Mouse (Mus musculus): Measurements from ENCODE around the gene Tbc1d30. TPM values are rescaled to one million over a fixed set of nuclear protein-coding genes. Genes with fewer than 3 reads are reported as not detected.

The Tbc1d30 gene
- 25.8 and 26.0 TPM in 2 replicates for polyA plus RNA-seq (2012; rRNA removed)

- Histone ChIP-seq H3K4me1 (ENCODE audit: control insufficient read depth, insufficient read depth, low read length) (no peaks in the 10 kb centered on the region; the same call in 1 of the 2 replicates), H3K4me3 (replicated peaks; ENCODE audit: insufficient read depth, low read depth, low read length) (peak within 1 kb of the TSS; percentile 36), H3K27me3 (ENCODE audit: control insufficient read depth, insufficient read depth, low read length) (peaks cover 1% of the 10 kb centered on the region; the same call in 1 of the 2 replicates), H3K27ac (ENCODE audit: insufficient read depth, low read length) (no peak within 1 kb of the TSS)
- DNase-seq = peak; percentile 46 to 52
- WGBS = under 1% methylated on average over 61 of the region's 61 CpGs
- TF ChIP-seq CTCF (IDR thresholded peaks at IDR 0.05; ENCODE audit: borderline replicate concordance, insufficient read depth, low read depth, low read length) (no peak), POLR2A (IDR thresholded peaks at IDR 0.05; ENCODE audit: borderline replicate concordance, insufficient read depth, low read length) (no peak)
These were observed at the start of gene Tbc1d30 for GRCm38 (mm10) chr10:121351066-121351581. Tbc1d30 (minus strand) TSS chr10:121351278.

- TF ChIP-seq CTCF (IDR thresholded peaks at IDR 0.05; ENCODE audit: borderline replicate concordance, insufficient read depth, low read depth, low read length) (no peak), POLR2A (IDR thresholded peaks at IDR 0.05; ENCODE audit: borderline replicate concordance, insufficient read depth, low read length) (no peak)
- no peak overlapping the region for H3K27ac ChIP-seq (ENCODE audit: insufficient read depth, low read length)
- H3K27me3 ChIP-seq (ENCODE audit: control insufficient read depth, insufficient read depth, low read length) = no peaks in the 10 kb centered on the region
- WGBS = 82% methylated on average over 7 of the region's 7 CpGs
- H3K4me3 ChIP-seq (replicated peaks; ENCODE audit: insufficient read depth, low read depth, low read length) = no peak overlapping the region
- no peaks in the 10 kb centered on the region for H3K4me1 ChIP-seq (ENCODE audit: control insufficient read depth, insufficient read depth, low read length)
- DNase-seq = no peak
These were observed 47.5 kb upstream of the Tbc1d30 start for GRCm38 (mm10) chr10:121398599-121398998.

- TF ChIP-seq CTCF (IDR thresholded peaks at IDR 0.05; ENCODE audit: borderline replicate concordance, insufficient read depth, low read depth, low read length) (no peak), POLR2A (IDR thresholded peaks at IDR 0.05; ENCODE audit: borderline replicate concordance, insufficient read depth, low read length) (no peak)
- 81% methylated on average over 20 of the region's 20 CpGs for WGBS
- Histone ChIP-seq H3K4me1 (ENCODE audit: control insufficient read depth, insufficient read depth, low read length) (peaks cover 14% of the 10 kb centered on the region; the same call in 1 of the 2 replicates), H3K27ac (ENCODE audit: insufficient read depth, low read length) (no peak overlapping the region), H3K4me3 (replicated peaks; ENCODE audit: insufficient read depth, low read depth, low read length) (no peak overlapping the region), H3K27me3 (ENCODE audit: control insufficient read depth, insufficient read depth, low read length) (no peaks in the 10 kb centered on the region)
- DNase-seq = no peak
These were observed 44.6 kb upstream of the Tbc1d30 start for GRCm38 (mm10) chr10:121395542-121396176.

GRCm38 (mm10) chr10:121394789-121395325, 43.8 kb upstream of the Tbc1d30 start:
- Histone ChIP-seq H3K27me3 (ENCODE audit: control insufficient read depth, insufficient read depth, low read length) (no peaks in the 10 kb centered on the region), H3K4me3 (replicated peaks; ENCODE audit: insufficient read depth, low read depth, low read length) (no peak overlapping the region), H3K4me1 (ENCODE audit: control insufficient read depth, insufficient read depth, low read length) (peaks cover 14% of the 10 kb centered on the region; the same call in 1 of the 2 replicates), H3K27ac (ENCODE audit: insufficient read depth, low read length) (no peak overlapping the region)
- DNase-seq = no peak
- 93% methylated on average over 18 of the region's 18 CpGs for WGBS
- TF ChIP-seq POLR2A (IDR thresholded peaks at IDR 0.05; ENCODE audit: borderline replicate concordance, insufficient read depth, low read length) = no peak
- no peak for TF ChIP-seq CTCF (IDR thresholded peaks at IDR 0.05; ENCODE audit: borderline replicate concordance, insufficient read depth, low read depth, low read length)

- TF ChIP-seq CTCF (IDR thresholded peaks at IDR 0.05; ENCODE audit: borderline replicate concordance, insufficient read depth, low read depth, low read length) (no peak), POLR2A (IDR thresholded peaks at IDR 0.05; ENCODE audit: borderline replicate concordance, insufficient read depth, low read length) (no peak)
These were observed 43.2 kb upstream of the Tbc1d30 start for GRCm38 (mm10) chr10:121394270-121394669.

GRCm38 (mm10) chr10:121391901-121392300, 40.8 kb upstream of the Tbc1d30 start:
- Histone ChIP-seq H3K27me3 (ENCODE audit: control insufficient read depth, insufficient read depth, low read length) (no peaks in the 10 kb centered on the region), H3K4me3 (replicated peaks; ENCODE audit: insufficient read depth, low read depth, low read length) (no peak overlapping the region), H3K27ac (ENCODE audit: insufficient read depth, low read length) (peak overlapping the region; percentile 1; the same call in 1 of the 2 replicates), H3K4me1 (ENCODE audit: control insufficient read depth, insufficient read depth, low read length) (peaks cover 19% of the 10 kb centered on the region)
- TF ChIP-seq CTCF (IDR thresholded peaks at IDR 0.05; ENCODE audit: borderline replicate concordance, insufficient read depth, low read depth, low read length) (no peak), POLR2A (IDR thresholded peaks at IDR 0.05; ENCODE audit: borderline replicate concordance, insufficient read depth, low read length) (no peak)
- peak; percentile 54 to 56 for DNase-seq
- 41% methylated on average over 8 of the region's 8 CpGs for WGBS

More at GRCm38 (mm10) chr10:121394270-121394669, 43.2 kb upstream of the Tbc1d30 start:
- no peak for DNase-seq
- no peak overlapping the region for H3K27ac ChIP-seq (ENCODE audit: insufficient read depth, low read length)
- H3K27me3 ChIP-seq (ENCODE audit: control insufficient read depth, insufficient read depth, low read length) = no peaks in the 10 kb centered on the region
- 54% methylated on average over 6 of the region's 6 CpGs for WGBS
- H3K4me1 ChIP-seq (ENCODE audit: control insufficient read depth, insufficient read depth, low read length) = peaks cover 19% of the 10 kb centered on the region
- no peak overlapping the region for H3K4me3 ChIP-seq (replicated peaks; ENCODE audit: insufficient read depth, low read depth, low read length)

GRCm38 (mm10) chr10:121390602-121391001, 39.5 kb upstream of the Tbc1d30 start:
- Histone ChIP-seq H3K4me1 (ENCODE audit: control insufficient read depth, insufficient read depth, low read length) (peaks cover 19% of the 10 kb centered on the region), H3K4me3 (replicated peaks; ENCODE audit: insufficient read depth, low read depth, low read length) (no peak overlapping the region), H3K27me3 (ENCODE audit: control insufficient read depth, insufficient read depth, low read length) (no peaks in the 10 kb centered on the region), H3K27ac (ENCODE audit: insufficient read depth, low read length) (no peak overlapping the region)
- no peak for TF ChIP-seq POLR2A (IDR thresholded peaks at IDR 0.05; ENCODE audit: borderline replicate concordance, insufficient read depth, low read length)
- TF ChIP-seq CTCF (IDR thresholded peaks at IDR 0.05; ENCODE audit: borderline replicate concordance, insufficient read depth, low read depth, low read length) = no peak
- WGBS = 87% methylated on average over 10 of the region's 10 CpGs
- no peak for DNase-seq

GRCm38 (mm10) chr10:121386347-121386746, 35.3 kb upstream of the Tbc1d30 start:
- Histone ChIP-seq H3K27ac (ENCODE audit: insufficient read depth, low read length) (no peak overlapping the region), H3K27me3 (ENCODE audit: control insufficient read depth, insufficient read depth, low read length) (no peaks in the 10 kb centered on the region), H3K4me3 (replicated peaks; ENCODE audit: insufficient read depth, low read depth, low read length) (no peak overlapping the region), H3K4me1 (ENCODE audit: control insufficient read depth, insufficient read depth, low read length) (peaks cover 10% of the 10 kb centered on the region)
- TF ChIP-seq CTCF (IDR thresholded peaks at IDR 0.05; ENCODE audit: borderline replicate concordance, insufficient read depth, low read depth, low read length) = no peak
- no peak for DNase-seq
- 38% methylated on average over 9 of the region's 9 CpGs for WGBS

Measured in cerebellum, adult 2 months (tissue).